Mouse (Mus musculus) neural tube, embryonic 10.5 days (tissue): ENCODE measurements at regions not wholly inside any gene's neighbourhood (a gene's known extent, or its start where the extent isn't known, plus 50 kb on each side); places are given as distances from the start of the nearest gene placed in this dataset.

Experiments
- DNase-seq: peaks from one replicate; pipeline ENCODE4 v3.0.0-alpha.2; 2017; ENCODE audit warnings: low spot score; ENCODE audit errors: extremely low spot score

- DNase-seq: no peak
These were observed 689.7 kb downstream of the Hdgfl1 start for GRCm38 (mm10) chr13:26080302-26080701.

- DNase-seq: no peak
These were observed 690.6 kb downstream of the Hdgfl1 start for GRCm38 (mm10) chr13:26079362-26079761.

- no peak for DNase-seq
These were observed 708.6 kb downstream of the Hdgfl1 start for GRCm38 (mm10) chr13:26061322-26061721.

DNA sequence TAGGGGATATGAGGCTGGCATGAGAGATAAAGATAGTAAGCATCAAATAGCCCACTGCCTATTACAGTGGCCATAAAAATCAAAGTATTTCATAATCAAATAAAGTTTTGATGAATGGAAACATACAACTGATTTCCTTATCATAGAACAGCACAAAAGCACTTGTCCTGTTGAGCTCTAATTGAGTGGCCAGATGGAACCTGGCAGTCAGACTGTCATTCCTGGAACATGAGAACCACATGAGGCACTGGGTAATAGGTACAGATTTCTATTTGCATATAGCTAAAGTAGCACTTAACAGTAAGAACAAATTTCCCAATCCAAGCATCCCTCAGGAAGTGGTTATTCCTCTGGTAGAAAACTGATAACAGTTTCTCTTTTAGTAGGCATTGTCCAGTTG, 732.3 kb downstream of the Hdgfl1 start:
- no peak for DNase-seq

DNA sequence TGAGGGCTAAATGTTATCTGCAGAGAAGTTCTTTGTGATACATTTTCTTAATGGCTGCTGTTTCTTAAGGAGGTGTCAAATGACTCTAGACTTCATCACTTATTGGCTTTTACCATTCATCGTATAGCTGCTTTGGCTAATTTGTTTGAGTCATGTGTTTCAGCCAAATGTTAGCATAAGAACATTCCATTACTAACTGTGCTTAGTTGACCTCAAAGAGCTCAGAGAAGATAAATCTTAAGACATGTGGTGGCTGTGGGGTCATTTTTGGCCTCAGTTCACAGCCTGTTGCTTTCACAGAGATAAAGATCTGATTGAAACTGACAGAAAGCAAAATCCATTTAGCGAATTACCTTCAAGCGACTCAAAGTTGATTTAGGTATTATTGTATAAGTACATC, 743.6 kb downstream of the Hdgfl1 start:
- no peak for DNase-seq

DNA sequence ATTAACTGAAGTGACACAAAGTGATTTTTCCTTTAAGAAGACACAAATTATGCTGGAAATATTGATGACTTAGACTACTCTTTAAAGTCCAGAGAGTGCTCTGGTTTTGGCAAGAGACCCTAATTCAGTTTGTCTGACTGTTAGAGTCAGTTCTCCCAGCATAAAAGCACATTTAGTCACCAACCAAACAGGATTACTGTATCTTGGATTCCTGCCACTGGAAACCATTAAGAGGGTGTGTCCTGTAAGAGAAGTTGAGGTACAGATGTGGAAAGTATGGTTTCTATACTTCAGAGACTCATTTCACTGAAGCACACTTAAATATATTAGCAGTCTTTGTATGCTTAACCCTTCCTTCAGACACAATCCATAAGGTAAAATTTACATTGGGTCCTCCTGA, 745.3 kb downstream of the Hdgfl1 start:
- DNase-seq: no peak

DNA sequence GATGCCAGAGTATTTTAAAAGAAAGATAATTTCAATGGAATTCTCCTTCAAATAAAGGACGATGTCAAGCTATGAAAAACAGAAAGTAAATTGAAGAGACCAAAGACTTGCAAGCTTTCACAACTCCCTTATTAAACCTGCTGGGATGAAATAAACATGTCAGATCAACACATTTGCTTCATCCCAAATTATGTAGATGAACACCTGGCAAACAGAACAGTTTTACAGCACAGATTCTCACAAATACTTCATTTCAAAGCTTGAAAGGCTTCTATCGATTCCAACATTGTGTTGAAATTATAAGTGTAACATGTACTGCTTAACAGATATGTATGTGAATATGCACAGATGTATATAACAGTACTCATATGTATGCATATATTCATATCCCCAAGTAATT, 749.5 kb downstream of the Hdgfl1 start:
- DNase-seq: no peak

- no peak for DNase-seq
These were observed 738.8 kb upstream of the Nrsn1 start for GRCm38 (mm10) chr13:26009131-26009530.

GRCm38 (mm10) chr13:26004768-26005560, 734.7 kb upstream of the Nrsn1 start:
- no peak for DNase-seq

GRCm38 (mm10) chr13:25993526-25993925, 723.2 kb upstream of the Nrsn1 start:
- DNase-seq: no peak

DNA sequence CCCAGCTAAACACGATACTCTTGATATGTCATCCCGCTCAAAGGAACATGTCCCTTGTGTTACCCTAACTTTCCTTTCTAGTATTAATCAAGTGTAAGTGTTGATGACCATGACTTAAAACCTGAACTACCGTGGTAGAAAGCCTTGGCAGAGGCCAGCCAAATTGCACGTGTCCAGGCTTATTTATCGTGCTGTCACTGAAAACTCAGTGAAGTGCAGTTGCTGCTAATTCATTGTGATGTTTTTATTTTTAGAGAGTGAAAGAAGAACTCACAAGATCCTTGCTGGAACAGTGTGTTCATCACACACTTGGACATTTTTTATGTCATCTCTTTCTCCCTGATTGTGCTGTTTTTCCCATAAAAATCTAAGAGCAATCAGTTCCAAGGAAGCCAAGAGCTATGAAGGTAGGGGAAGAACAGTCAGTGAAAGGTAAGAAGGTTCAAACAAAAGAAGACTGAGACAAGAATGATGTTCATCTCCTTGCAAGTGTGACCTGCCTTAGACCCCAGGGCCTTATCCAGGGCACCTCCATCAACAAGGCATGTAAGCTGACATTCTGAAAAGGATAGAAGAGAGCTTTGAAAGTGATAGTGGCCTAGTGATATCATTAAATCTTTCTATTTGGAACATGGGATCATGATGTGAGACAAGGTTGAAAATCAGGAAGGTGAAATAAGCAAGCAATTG, 718.9 kb upstream of the Nrsn1 start:
- no peak for DNase-seq

GRCm38 (mm10) chr13:25984535-25984934, 714.2 kb upstream of the Nrsn1 start:
- no peak for DNase-seq

- DNase-seq: no peak
These were observed 713.4 kb upstream of the Nrsn1 start for GRCm38 (mm10) chr13:25983659-25984058.

DNA sequence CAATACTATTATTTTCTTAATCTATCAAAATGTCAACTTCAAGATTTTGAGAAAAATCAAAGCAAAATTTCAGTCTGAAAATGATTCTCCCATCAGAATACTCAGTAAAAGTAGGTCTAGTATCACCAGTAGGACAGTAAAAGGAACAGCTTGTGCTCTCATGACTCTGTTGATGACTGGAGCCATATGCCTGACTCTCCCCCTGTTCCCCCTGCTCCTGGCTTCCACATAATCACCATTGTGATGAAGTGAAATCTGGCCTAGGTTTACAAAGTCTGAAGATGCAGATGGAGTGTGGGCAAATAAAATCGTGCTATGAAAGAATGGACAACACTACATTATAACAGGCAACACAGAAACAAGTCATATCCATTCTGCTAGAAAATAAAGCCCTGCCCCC, 708.3 kb upstream of the Nrsn1 start:
- DNase-seq: no peak

- no peak for DNase-seq
These were observed 688.3 kb upstream of the Nrsn1 start for GRCm38 (mm10) chr13:25958592-25958991.

GRCm38 (mm10) chr13:25958153-25958466, 687.8 kb upstream of the Nrsn1 start:
- no peak for DNase-seq

GRCm38 (mm10) chr13:25957451-25958152, 687.3 kb upstream of the Nrsn1 start:
- DNase-seq: no peak

- DNase-seq: no peak
These were observed 667.3 kb upstream of the Nrsn1 start for GRCm38 (mm10) chr13:25937631-25938030.

GRCm38 (mm10) chr13:25933783-25934182, 663.5 kb upstream of the Nrsn1 start:
- no peak for DNase-seq

DNA sequence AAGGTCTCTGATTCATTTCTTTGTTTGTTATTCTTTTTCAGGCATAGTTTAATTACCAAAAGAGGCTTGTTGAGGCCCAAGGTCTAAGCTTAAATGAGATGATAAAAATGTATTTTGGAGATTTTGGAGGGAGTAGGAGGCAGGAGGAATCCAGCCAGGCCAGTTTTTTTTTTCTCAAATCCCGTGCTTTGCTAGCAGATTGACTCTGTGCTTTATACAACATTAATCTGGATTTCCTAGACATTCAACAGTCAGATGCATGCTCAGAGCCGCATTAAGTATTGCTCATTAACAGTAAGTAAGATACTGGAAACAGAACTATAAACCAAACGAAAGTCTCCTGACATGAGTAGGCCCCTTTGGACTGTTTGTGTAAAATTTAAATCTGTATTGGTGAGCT, 662.9 kb upstream of the Nrsn1 start:
- no peak for DNase-seq

DNA sequence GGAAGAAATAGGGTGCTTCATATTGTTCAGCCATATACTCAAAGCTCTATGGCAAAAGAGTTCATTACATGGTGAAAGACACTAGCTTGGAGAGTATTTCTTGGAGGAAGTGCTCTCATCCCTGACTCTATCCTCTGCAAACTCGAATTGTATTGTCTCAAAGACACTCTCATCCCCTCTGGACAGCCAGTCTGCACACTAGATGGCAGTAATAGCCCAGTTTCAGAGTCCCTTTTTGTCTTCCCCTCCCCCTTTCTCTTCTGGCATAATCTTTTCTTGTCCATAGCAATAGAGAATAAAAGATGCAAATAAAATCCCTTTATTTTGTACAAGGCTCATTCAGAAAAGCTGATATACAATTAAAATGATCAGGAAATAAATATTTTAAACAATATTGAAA, 662.5 kb upstream of the Nrsn1 start:
- DNase-seq: peak; percentile 63

DNA sequence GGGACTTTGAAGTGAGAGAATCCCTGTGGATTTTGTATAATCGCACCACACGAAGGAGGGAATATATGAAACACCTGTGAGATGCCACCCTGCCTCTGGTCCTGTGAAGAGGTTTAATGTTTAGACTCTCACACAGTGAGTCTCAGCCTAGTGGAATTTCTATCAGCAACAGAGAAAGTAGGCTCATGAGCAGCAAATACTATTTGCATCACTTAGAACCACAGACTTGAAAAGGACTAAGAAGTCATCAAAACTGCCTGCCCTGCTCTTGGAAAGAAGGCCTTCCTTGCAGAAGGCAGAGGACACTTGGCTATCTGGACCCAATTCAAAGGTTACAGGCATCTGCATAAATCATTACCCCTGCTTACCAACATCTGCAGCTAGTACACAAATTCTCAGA, 662.1 kb upstream of the Nrsn1 start:
- no peak for DNase-seq

- DNase-seq: no peak
These were observed 655.4 kb upstream of the Nrsn1 start for GRCm38 (mm10) chr13:25925685-25926084.
